ENCODE assay signal across 8 mouse cellular contexts in the genomic region with DNA sequence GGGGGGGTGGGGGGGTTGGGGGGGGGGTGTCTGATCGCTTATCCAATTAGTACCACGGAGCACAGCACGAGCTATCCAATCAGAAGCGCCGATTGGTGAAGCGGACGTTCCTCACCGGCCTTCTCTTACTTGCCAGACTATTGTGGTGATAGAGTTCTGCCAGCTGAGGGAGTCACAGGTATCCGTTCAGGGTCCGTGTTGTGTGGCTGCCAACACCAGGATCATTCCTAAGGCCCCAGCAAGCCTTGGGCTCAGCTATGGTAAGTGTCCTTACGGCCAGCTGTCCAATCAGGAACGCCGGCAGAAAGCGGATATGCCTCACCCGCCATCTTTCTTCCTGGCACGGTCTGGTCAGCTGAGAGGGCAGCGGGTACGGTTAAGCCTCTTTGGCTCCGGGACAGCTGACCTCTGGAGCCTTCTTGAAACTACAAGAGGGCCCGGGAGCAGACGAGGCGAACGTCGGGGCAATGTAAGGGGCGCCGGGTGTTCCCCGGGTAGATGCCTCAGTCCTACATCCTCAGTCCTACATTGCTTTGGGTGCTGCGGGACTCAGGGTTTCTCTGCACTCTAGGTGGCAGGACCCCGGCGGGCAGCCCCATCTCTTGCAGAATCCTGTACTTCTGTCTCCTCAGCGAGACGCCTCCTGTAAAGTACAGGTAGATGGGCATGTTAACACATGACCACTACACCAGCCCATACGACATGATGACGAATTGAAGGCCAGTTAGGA. TPM values are rescaled to one million over a fixed set of nuclear protein-coding genes. Genes with fewer than 3 reads are reported as not detected.
DNase-seq lines count a peak whose midpoint lies in the region; ATAC-seq and TF ChIP-seq lines count a peak whose summit lies in the region.

A gene (plus strand): TSS at position 91 of the 730 bp plus-strand sequence.

- H3K9me3 ChIP-seq in G1E (replicated peaks) = no peaks in the 10 kb centered on the region
- no peaks in the 10 kb centered on the region for H3K9me3 ChIP-seq in forebrain, embryonic 16.5 days (ENCODE audit: control insufficient read depth, low read length)
- H3K9me3 ChIP-seq in lung, embryonic 14.5 days (ENCODE audit: low read depth, low read length) = no peaks in the 10 kb centered on the region

- H3K27me3 ChIP-seq in G1E (ENCODE audit: insufficient read depth, low read length) = no peaks in the 10 kb centered on the region
- no peaks in the 10 kb centered on the region for H3K27me3 ChIP-seq in forebrain, embryonic 16.5 days (replicated peaks; ENCODE audit: control insufficient read depth, insufficient read depth, low read length)
- H3K27me3 ChIP-seq in lung, embryonic 14.5 days (ENCODE audit: insufficient read depth, low read length) = no peaks in the 10 kb centered on the region
- H3K27me3 ChIP-seq in thymus, adult 2 months (ENCODE audit: control insufficient read depth, insufficient read depth, low read length) = no peaks in the 10 kb centered on the region

- peak within 1 kb of the TSS; percentile 84 for H3K4me2 ChIP-seq in forebrain, embryonic 16.5 days (ENCODE audit: low read length)
- peak within 1 kb of the TSS; percentile 74 for H3K4me2 ChIP-seq in lung, embryonic 14.5 days

- no peaks in the 10 kb centered on the region for H3K36me3 ChIP-seq in G1E (replicated peaks)
- H3K36me3 ChIP-seq in forebrain, embryonic 16.5 days (ENCODE audit: control insufficient read depth, insufficient read depth) = no peaks in the 10 kb centered on the region
- H3K36me3 ChIP-seq in lung, embryonic 14.5 days (ENCODE audit: insufficient read depth) = no peaks in the 10 kb centered on the region
- H3K36me3 ChIP-seq in thymus, adult 2 months (ENCODE audit: control insufficient read depth, insufficient read depth, low read length) = no peaks in the 10 kb centered on the region

- H3K4me3 ChIP-seq in G1E (ENCODE audit: low read depth, low read length) = peak within 1 kb of the TSS; percentile 72
- H3K4me3 ChIP-seq in forebrain, embryonic 16.5 days (replicated peaks; ENCODE audit: low read length) = peak within 1 kb of the TSS; percentile 86
- peak within 1 kb of the TSS; percentile 65 for H3K4me3 ChIP-seq in layer of hippocampus, adult 2 months
- peak within 1 kb of the TSS; percentile 62 for H3K4me3 ChIP-seq in lung, embryonic 14.5 days (ENCODE audit: low read depth, low read length)
- H3K4me3 ChIP-seq in olfactory bulb, adult 2 months (ENCODE audit: insufficient read depth, low read depth, low read length) = peak within 1 kb of the TSS; percentile 89
- peak within 1 kb of the TSS; percentile 72 for H3K4me3 ChIP-seq in thymus, adult 2 months (ENCODE audit: control insufficient read depth, insufficient read depth, low read length)

- peak; percentile 49 for DNase-seq in G1E (ENCODE audit: low spot score)
- DNase-seq in cerebellum, adult 18-20 months = peak; percentile 93 to 95
- DNase-seq in heart, postnatal 36 days = peak; percentile 95
- peak; percentile 86 to 88 for DNase-seq in layer of hippocampus, adult 2 months (ENCODE audit: low spot score in 2 of 2)
- DNase-seq in lung, embryonic 14.5 days = peak; percentile 93
- peak; percentile 88 for DNase-seq in thymus, adult 2 months

- peak within 1 kb of the TSS; percentile 85 for H3K27ac ChIP-seq in forebrain, embryonic 16.5 days (ENCODE audit: low read length)
- peak within 1 kb of the TSS; percentile 98 for H3K27ac ChIP-seq in layer of hippocampus, adult 2 months
- peak within 1 kb of the TSS; percentile 86 for H3K27ac ChIP-seq in lung, embryonic 14.5 days (ENCODE audit: low read depth)
- peak within 1 kb of the TSS; percentile 98 for H3K27ac ChIP-seq in olfactory bulb, adult 2 months (ENCODE audit: insufficient read depth, low read depth, low read length)
- H3K27ac ChIP-seq in thymus, adult 2 months (ENCODE audit: control insufficient read depth, insufficient read depth, low read length) = peak within 1 kb of the TSS; percentile 80

- peaks cover 14% of the 10 kb centered on the region for H3K4me1 ChIP-seq in G1E (ENCODE audit: insufficient read depth, low read depth, low read length)
- H3K4me1 ChIP-seq in forebrain, embryonic 16.5 days (replicated peaks; ENCODE audit: control insufficient read depth, insufficient read depth, low read length) = peaks cover 21% of the 10 kb centered on the region
- peaks cover 5% of the 10 kb centered on the region for H3K4me1 ChIP-seq in lung, embryonic 14.5 days (ENCODE audit: insufficient read depth)
- H3K4me1 ChIP-seq in olfactory bulb, adult 2 months (ENCODE audit: control insufficient read depth, insufficient read depth, low read length) = peaks cover 5% of the 10 kb centered on the region
- peaks cover 5% of the 10 kb centered on the region; the same call in 1 of the 2 replicates for H3K4me1 ChIP-seq in thymus, adult 2 months (replicated peaks; ENCODE audit: control insufficient read depth, insufficient read depth, low read length)

- peak; percentile 58 for ATAC-seq in G1E (ENCODE audit: extremely low read depth, insufficient number of reproducible peaks, low FRiP score, poor library complexity, severe bottlenecking)
- ATAC-seq in forebrain, embryonic 16.5 days = peak; percentile 85
- ATAC-seq in lung, embryonic 14.5 days (ENCODE audit: insufficient read depth) = peak; percentile 79

- no peak for TF ChIP-seq CTCF in G1E (IDR thresholded peaks at IDR 0.05; ENCODE audit: low read depth, low read length)
- TF ChIP-seq CTCF in layer of hippocampus, adult 2 months (conservative IDR thresholded peaks at IDR 0.05) = no peak
- no peak for TF ChIP-seq CTCF in lung, embryonic 14.5 days (IDR thresholded peaks at IDR 0.05; ENCODE audit: low read depth)
- TF ChIP-seq CTCF in olfactory bulb, adult 2 months (IDR thresholded peaks at IDR 0.05; ENCODE audit: insufficient read depth, low read depth, low read length) = no peak
- no peak for TF ChIP-seq CTCF in thymus, adult 2 months (IDR thresholded peaks at IDR 0.05; ENCODE audit: borderline replicate concordance, control insufficient read depth, extremely low read depth, insufficient read depth, low read length, poor library complexity)

- peak; percentile 39; the same call in 1 of the 2 replicates for TF ChIP-seq POLR2A in olfactory bulb, adult 2 months (IDR thresholded peaks at IDR 0.05; ENCODE audit: insufficient read depth, low read depth, low read length)
- TF ChIP-seq POLR2A in thymus, adult 2 months (IDR thresholded peaks at IDR 0.05; ENCODE audit: control insufficient read depth, extremely low read depth, insufficient read depth, low read length, poor library complexity) = no peak

- 2% methylated on average over 34 of the region's 34 CpGs for WGBS in forebrain, embryonic 16.5 days
- WGBS in lung, embryonic 14.5 days = 4% methylated on average over 34 of the region's 34 CpGs
- 3% methylated on average over 34 of the region's 34 CpGs for WGBS in olfactory bulb, adult 2 months
- WGBS in thymus, adult 2 months = 7% methylated on average over 34 of the region's 34 CpGs

- intact Hi-C loops in heart, postnatal 36 days (cut with DNase I) = no loop called here

- H3K9ac ChIP-seq in forebrain, embryonic 16.5 days (replicated peaks; ENCODE audit: low read depth, low read length) = peak within 1 kb of the TSS; percentile 93
- H3K9ac ChIP-seq in lung, embryonic 14.5 days = peak within 1 kb of the TSS; percentile 68

RNA-seq across cellular contexts. Expression of the gene that starts here (rescaled TPM):
- total RNA-seq in G1E (2014; fragmentation: Nextera tagmentation) (7.4 and 9.6 TPM in 2 replicates), G1E (2017) (7.5 and 10.5 TPM in 2 replicates)
- polyA plus RNA-seq in G1E (2012) = 0.56 and 0.65 TPM in 2 replicates
- 25.0 and 26.8 TPM in 2 replicates for polyA plus RNA-seq in forebrain, embryonic 16.5 days (2015; fragmentation: Nextera tagmentation; extraction: Ambion mirVana)
- total RNA-seq in heart, postnatal 36 days (2021) = 1 to 10 TPM; 5.9 to 7.9 TPM
- 10 to 100 TPM; 17.3 to 21.8 TPM for total RNA-seq in layer of hippocampus, adult 2 months (2021)
- 6.2 and 8.0 TPM in 2 replicates for polyA plus RNA-seq in lung, embryonic 14.5 days (2014; fragmentation: Nextera tagmentation; extraction: Ambion mirVana)
- polyA plus RNA-seq in olfactory bulb, adult 2 months (2012; ENCODE audit: insufficient read depth, insufficient read length, low replicate concordance, missing spikeins) = not detected in 2 replicates
- 2.1 and 2.4 TPM in 2 replicates for polyA plus RNA-seq in thymus, adult 2 months (2012; rRNA removed)

Comparison
In these comparisons a context has a peak if more than half of its experiments do, and no peak if none do; other contexts are left out.
1. Peak in every context shown above with its lines: DNase-seq, ATAC-seq, H3K4me3 ChIP-seq and H3K27ac ChIP-seq.